Mouse (Mus musculus): ENCODE data around the gene Pigp.
"Not testable (repeated sequence)": the region's sequence is repeated elsewhere in the genome, so short reads cannot be mapped to it uniquely, and the experiment has no call there.

Gene Pigp

GRCm38 (mm10) chr16:94356776-94357494 is 14.7 kb downstream of the Pigp start:
- no peak for DNase-seq

- no peak for DNase-seq
These were observed 15.6 kb downstream of the Pigp start for GRCm38 (mm10) chr16:94356046-94356445.

- no peak for DNase-seq
These were observed 17.2 kb downstream of the Pigp start for GRCm38 (mm10) chr16:94354450-94354849.

GRCm38 (mm10) chr16:94350287-94350677 is 21.4 kb downstream of the Pigp start:
- DNase-seq: no peak

- DNase-seq: no peak
These were observed 21.9 kb downstream of the Pigp start for GRCm38 (mm10) chr16:94349588-94350286.

- no peak for DNase-seq
These were observed 22.9 kb downstream of the Pigp start for GRCm38 (mm10) chr16:94348779-94349178.

- DNase-seq: no peak
These were observed 24.4 kb downstream of the Pigp start for GRCm38 (mm10) chr16:94347080-94347731.

GRCm38 (mm10) chr16:94345733-94346132 is 25.9 kb downstream of the Pigp start:
- no peak for DNase-seq

- DNase-seq: not testable (repeated sequence)
These were observed 32.2 kb downstream of the Pigp start for GRCm38 (mm10) chr16:94339164-94340160.

GRCm38 (mm10) chr16:94335656-94336055 is 36.0 kb downstream of the Pigp start:
- no peak for DNase-seq

GRCm38 (mm10) chr16:94331886-94332252 is 39.8 kb downstream of the Pigp start:
- peak; percentile 73 for DNase-seq

- DNase-seq: no peak
These were observed 40.3 kb downstream of the Pigp start for GRCm38 (mm10) chr16:94331233-94331885.

- no peak for DNase-seq
These were observed 41.2 kb downstream of the Pigp start for GRCm38 (mm10) chr16:94330429-94330828.

GRCm38 (mm10) chr16:94328881-94329867 is 42.5 kb downstream of the Pigp start:
- DNase-seq: no peak

- peak; percentile 17 for DNase-seq
These were observed 43.6 kb downstream of the Pigp start, which contains the start of gene Ripply3 for GRCm38 (mm10) chr16:94327781-94328711. Gene Ripply3, plus strand, starts transcription at chr16:94328420.

GRCm38 (mm10) chr16:94326008-94326407 is 45.6 kb downstream of the Pigp start:
- DNase-seq: no peak

- DNase-seq: no peak
These were observed 48.0 kb downstream of the Pigp start for GRCm38 (mm10) chr16:94323681-94324080.

GRCm38 (mm10) chr16:94320223-94320622 is 51.4 kb downstream of the Pigp start:
- no peak for DNase-seq

- no peak for DNase-seq
These were observed 53.9 kb downstream of the Pigp start for GRCm38 (mm10) chr16:94317752-94318151.

- DNase-seq: no peak
These were observed 56.4 kb downstream of the Pigp start for GRCm38 (mm10) chr16:94315215-94315614.

Data from cerebellum, adult 8-10 months (tissue).